19 mouse cellular contexts compared by ENCODE assay signal in genomic region chr6:114906209-114906608, GRCm38 (mm10).
"Had no signal": no experiment of that assay in that cellular context is flagged by ENCODE, and none has a peak within 500 bp of the region (broad histone marks: within the 10 kb centered on the region; RNA-seq: fewer than 3 reads in every experiment).

No protein-coding gene starts in this region.

- H3K4me3 ChIP-seq: midbrain, embryonic 10.5 days; midbrain, embryonic 12.5 days; neural tube, embryonic 13.5 days; neural tube, embryonic 15.5 days; stomach, embryonic 15.5 days had no signal

- ATAC-seq: midbrain, embryonic 16.5 days had no signal

- H3K4me2 ChIP-seq: lung, embryonic 14.5 days; midbrain, embryonic 12.5 days; neural tube, embryonic 13.5 days; neural tube, embryonic 15.5 days; stomach, embryonic 15.5 days had no signal

- DNase-seq: lung, adult 18-20 months; lung, embryonic 14.5 days; lung, postnatal 10 days; lung, postnatal 4 days; midbrain, embryonic 14.5 days; retina, postnatal 1 day; right cerebral cortex, adult 18-20 months; right cerebral cortex, postnatal 25 days; thymus, adult 2 months; thymus, postnatal 25 days; thymus, postnatal 4 days had no signal

- H3K9me3 ChIP-seq: midbrain, embryonic 10.5 days; midbrain, embryonic 12.5 days; neural tube, embryonic 13.5 days; neural tube, embryonic 15.5 days; stomach, embryonic 15.5 days had no signal

- H3K27ac ChIP-seq: liver, embryonic 14.5 days; midbrain, embryonic 12.5 days; neural tube, embryonic 13.5 days; neural tube, embryonic 15.5 days; stomach, embryonic 15.5 days; stomach, postnatal 0 days had no signal

- H3K36me3 ChIP-seq: midbrain, embryonic 12.5 days; neural tube, embryonic 13.5 days; neural tube, embryonic 15.5 days; stomach, embryonic 15.5 days had no signal

- H3K9ac ChIP-seq: liver, embryonic 14.5 days; midbrain, embryonic 12.5 days; neural tube, embryonic 13.5 days; neural tube, embryonic 15.5 days; stomach, embryonic 15.5 days had no signal

- H3K27me3 ChIP-seq: midbrain, embryonic 12.5 days; neural tube, embryonic 13.5 days; neural tube, embryonic 15.5 days; stomach, embryonic 15.5 days had no signal
